Mouse (Mus musculus): ENCODE measurements around the gene Abcc4. TPM values are rescaled to one million over a fixed set of nuclear protein-coding genes. Genes with fewer than 3 reads are reported as not detected.

Gene Abcc4
- total and polyA plus RNA-seq, 3 experiments, result 10.4 to 28.7 (median 26.5) TPM

- H3K4me1 ChIP-seq (ENCODE audit: control insufficient read depth in 1 of 2, insufficient read depth in 2 of 2), result peaks cover 22 to 57% of the 10 kb centered on the region in 2 experiments
- no peaks in the 10 kb centered on the region for H3K79me2 ChIP-seq (replicated peaks; ENCODE audit: control insufficient read depth, extremely low read depth, insufficient read depth, poor library complexity, severe bottlenecking)
- H3K4me2 ChIP-seq (ENCODE audit: insufficient read depth, low read depth, poor library complexity, severe bottlenecking), result no peak overlapping the region
- H3K27me3 ChIP-seq (replicated peaks), result no peaks in the 10 kb centered on the region
- TF ChIP-seq ELF1 (IDR thresholded peaks at IDR 0.05; ENCODE audit: low read depth, low read length) (peak; percentile 55; the same call in 1 of the 2 replicates), TBP (conservative IDR thresholded peaks at IDR 0.05; ENCODE audit: low read depth, low read length) (no peak)
- in situ Hi-C loops (cut with MboI; ENCODE audit: low pct_ligation_motif_present, low pct_unique_long_range_greater_than_20kb, low sequenced_read_pairs) (no loop called here), dilution Hi-C loops (cut with MboI; ENCODE audit: extremely low pct_ligation_motif_present, extremely low pct_unique_long_range_greater_than_20kb, low sequenced_read_pairs) (no loop called here)
- H3K4me3 ChIP-seq (replicated peaks in 1 of 3; ENCODE audit: low read depth in 2 of 3, low read length in 2 of 3, poor library complexity in 1 of 3), result no peak overlapping the region
- peaks cover 42 to 60% of the 10 kb centered on the region in 2 experiments for H3K36me3 ChIP-seq (replicated peaks in 1 of 2; ENCODE audit: control insufficient read depth in 1 of 2, insufficient read depth in 1 of 2, low read length in 1 of 2)
- no peak overlapping the region for H3K9ac ChIP-seq (ENCODE audit: insufficient read depth, low read depth)
- DNase-seq (ENCODE audit: extremely low read depth), result no peak
- H3K9me3 ChIP-seq (replicated peaks; ENCODE audit: low read length), result no peaks in the 10 kb centered on the region
- no peak overlapping the region for H3K27ac ChIP-seq (ENCODE audit: insufficient read depth, low read depth)
Measured at GRCm38 (mm10) chr14:118654903-118655302, 51.1 kb downstream of the Abcc4 start.

GRCm38 (mm10) chr14:118651704-118652439, 54.1 kb downstream of the Abcc4 start:
- H3K36me3 ChIP-seq (replicated peaks in 1 of 2; ENCODE audit: control insufficient read depth in 1 of 2, insufficient read depth in 1 of 2, low read length in 1 of 2), result peaks cover 30 to 47% of the 10 kb centered on the region in 2 experiments
- no peak for TF ChIP-seq ELF1 (IDR thresholded peaks at IDR 0.05; ENCODE audit: low read depth, low read length)
- no peak for TF ChIP-seq NELFE (IDR thresholded peaks at IDR 0.05; ENCODE audit: low read depth, low read length)
- TF ChIP-seq KAT2A (IDR thresholded peaks at IDR 0.05; ENCODE audit: insufficient replicate concordance, low read length), result no peak
- no peak for TF ChIP-seq ZNF384 (IDR thresholded peaks at IDR 0.05; ENCODE audit: low read depth, low read length)
- no peak for TF ChIP-seq MAZ (IDR thresholded peaks at IDR 0.05; ENCODE audit: low read depth, low read length)
- TF ChIP-seq SIN3A (IDR thresholded peaks at IDR 0.05; ENCODE audit: low read length), result no peak
- no peak for TF ChIP-seq USF1 (IDR thresholded peaks at IDR 0.05; ENCODE audit: low read depth, low read length)
- no peak for TF ChIP-seq USF2 (conservative IDR thresholded peaks at IDR 0.05; ENCODE audit: low read depth, low read length)

GRCm38 (mm10) chr14:118649895-118650256, 56.1 kb downstream of the Abcc4 start:
- peak overlapping the region; percentile 36; the same call in 1 of the 2 replicates for H3K4me2 ChIP-seq (ENCODE audit: insufficient read depth, low read depth, poor library complexity, severe bottlenecking)

More at GRCm38 (mm10) chr14:118651704-118652439, 54.1 kb downstream of the Abcc4 start:
- in situ Hi-C loops (cut with MboI; ENCODE audit: low pct_ligation_motif_present, low pct_unique_long_range_greater_than_20kb, low sequenced_read_pairs), result no loop called here
- Histone ChIP-seq H3K27ac (ENCODE audit: insufficient read depth, low read depth) (no peak overlapping the region), H3K4me1 (ENCODE audit: control insufficient read depth in 1 of 2, insufficient read depth in 2 of 2) (peaks cover 13 to 39% of the 10 kb centered on the region in 2 experiments), H3K4me3 (replicated peaks in 1 of 3; ENCODE audit: low read depth in 2 of 3, low read length in 2 of 3, poor library complexity in 1 of 3) (no peak overlapping the region), H3K9ac (ENCODE audit: insufficient read depth, low read depth) (no peak overlapping the region), H3K27me3 (replicated peaks) (no peaks in the 10 kb centered on the region), H3K79me2 (replicated peaks; ENCODE audit: control insufficient read depth, extremely low read depth, insufficient read depth, poor library complexity, severe bottlenecking) (no peaks in the 10 kb centered on the region), H3K4me2 (ENCODE audit: insufficient read depth, low read depth, poor library complexity, severe bottlenecking) (no peak overlapping the region), H3K9me3 (replicated peaks; ENCODE audit: low read length) (no peaks in the 10 kb centered on the region)
- DNase-seq (ENCODE audit: extremely low read depth), result no peak
- dilution Hi-C loops (cut with MboI; ENCODE audit: extremely low pct_ligation_motif_present, extremely low pct_unique_long_range_greater_than_20kb, low sequenced_read_pairs), result no loop called here

More at GRCm38 (mm10) chr14:118649895-118650256, 56.1 kb downstream of the Abcc4 start:
- Histone ChIP-seq H3K4me1 (ENCODE audit: control insufficient read depth in 1 of 2, insufficient read depth in 2 of 2) (peaks cover 7 to 22% of the 10 kb centered on the region in 2 experiments), H3K9ac (ENCODE audit: insufficient read depth, low read depth) (no peak overlapping the region), H3K27ac (ENCODE audit: insufficient read depth, low read depth) (no peak overlapping the region; the same call in 1 of the 2 replicates), H3K9me3 (replicated peaks; ENCODE audit: low read length) (no peaks in the 10 kb centered on the region), H3K79me2 (replicated peaks; ENCODE audit: control insufficient read depth, extremely low read depth, insufficient read depth, poor library complexity, severe bottlenecking) (no peaks in the 10 kb centered on the region), H3K36me3 (replicated peaks in 1 of 2; ENCODE audit: control insufficient read depth in 1 of 2, insufficient read depth in 1 of 2, low read length in 1 of 2) (peaks cover 27 to 37% of the 10 kb centered on the region in 2 experiments), H3K27me3 (replicated peaks) (no peaks in the 10 kb centered on the region), H3K4me3 (replicated peaks in 1 of 3; ENCODE audit: low read depth in 2 of 3, low read length in 2 of 3, poor library complexity in 1 of 3) (no peak overlapping the region)
- in situ Hi-C loops (cut with MboI; ENCODE audit: low pct_ligation_motif_present, low pct_unique_long_range_greater_than_20kb, low sequenced_read_pairs) (no loop called here), dilution Hi-C loops (cut with MboI; ENCODE audit: extremely low pct_ligation_motif_present, extremely low pct_unique_long_range_greater_than_20kb, low sequenced_read_pairs) (no loop called here)
- TF ChIP-seq ELF1 (IDR thresholded peaks at IDR 0.05; ENCODE audit: low read depth, low read length) (no peak), BHLHE40 (IDR thresholded peaks at IDR 0.05; ENCODE audit: low read depth, low read length) (no peak), TBP (conservative IDR thresholded peaks at IDR 0.05; ENCODE audit: low read depth, low read length) (no peak), CHD2 (IDR thresholded peaks at IDR 0.05; ENCODE audit: low read length) (no peak), EP300 (IDR thresholded peaks at IDR 0.05; ENCODE audit: low read length) (no peak), SIN3A (IDR thresholded peaks at IDR 0.05; ENCODE audit: low read length) (no peak)
- DNase-seq (ENCODE audit: extremely low read depth), result no peak
